Mouse (Mus musculus) hindbrain, embryonic 13.5 days (tissue): ENCODE results near the gene Vsig8. TPM values are rescaled to one million over a fixed set of nuclear protein-coding genes. Genes with fewer than 3 reads are reported as not detected.

Experiments used
- ATAC-seq: fragments of 200-750 bp; cut with Nextera tagmentation; 2 replicates; pipeline ENCODE4 v1.8.0; 2017; ENCODE audit warnings: moderate TSS enrichment; ENCODE audit not compliant: low FRiP score
- H3K27ac ChIP-seq: fragments of 300-500 bp; sonication (generic); 2 replicates; pipeline ENCODE4 v1.5.1; 2015; ENCODE audit warnings: inconsistent platforms, mild to moderate bottlenecking, moderate library complexity
- H3K27me3 ChIP-seq: fragments of 300-500 bp; sonication (generic); 2 replicates; pipeline ENCODE4 v1.6.1; 2015; ENCODE audit warnings: mild to moderate bottlenecking, inconsistent platforms
- H3K36me3 ChIP-seq: fragments of 300-500 bp; sonication (generic); 2 replicates; pipeline ENCODE4 v1.6.1; 2015; ENCODE audit warnings: mild to moderate bottlenecking, inconsistent platforms
- H3K4me1 ChIP-seq: fragments of 300-500 bp; sonication (generic); replicated peaks from 2 replicates; pipeline ENCODE4 v1.6.1; 2015; ENCODE audit warnings: inconsistent platforms
- H3K4me2 ChIP-seq: fragments of 300-500 bp; sonication (generic); 2 replicates; pipeline ENCODE4 v1.6.1; 2015; ENCODE audit warnings: inconsistent platforms, mild to moderate bottlenecking, moderate library complexity
- H3K4me3 ChIP-seq: fragments of 300-500 bp; sonication (generic); 2 replicates; pipeline ENCODE4 v1.5.1; 2015; ENCODE audit warnings: mild to moderate bottlenecking, inconsistent platforms
- H3K9ac ChIP-seq: fragments of 300-500 bp; sonication (generic); 2 replicates; pipeline ENCODE4 v1.6.1; 2015; ENCODE audit warnings: mild to moderate bottlenecking, inconsistent platforms
- H3K9me3 ChIP-seq: fragments of 300-500 bp; sonication (generic); 2 replicates; pipeline ENCODE4 v1.6.1; 2016; ENCODE audit warnings: inconsistent platforms
- WGBS: fragments of 180-500 bp; shearing (Covaris S2); methylation state at CpG from one replicate; pipeline ENCODE4 v1.1.7; 2015; 5-methylcytosine and 5-hydroxymethylcytosine counted together
- polyA plus RNA-seq: library from polyadenylated mRNA; unstranded; fragments of >200 nt; fragmentation: Nextera tagmentation; extraction: Ambion mirVana; gene quantifications from 2 replicates; pipeline ENCODE4 v1.2.1, GENCODE M21; 2015

Vsig8 gene
- polyA plus RNA-seq, 1 experiment from 2014 or later: 0.18 TPM

GRCm38 (mm10) chr1:172611304-172611703 is 55.6 kb downstream of the Vsig8 start:
- Histone ChIP-seq H3K4me1 (no peaks in the 10 kb centered on the region; the same call in 1 of the 2 replicates), H3K27ac (no peak overlapping the region), H3K36me3 (no peaks in the 10 kb centered on the region), H3K9ac (no peak overlapping the region), H3K4me3 (no peak overlapping the region), H3K9me3 (no peaks in the 10 kb centered on the region), H3K4me2 (no peak overlapping the region), H3K27me3 (no peaks in the 10 kb centered on the region)
- ATAC-seq: no peak
- 83% methylated on average over 10 of the region's 10 CpGs for WGBS

GRCm38 (mm10) chr1:172612745-172613144 is 57.0 kb downstream of the Vsig8 start:
- no peaks in the 10 kb centered on the region for H3K9me3 ChIP-seq
- no peak overlapping the region for H3K9ac ChIP-seq
- H3K27me3 ChIP-seq: no peaks in the 10 kb centered on the region
- H3K36me3 ChIP-seq: no peaks in the 10 kb centered on the region
- H3K4me3 ChIP-seq: no peak overlapping the region
- no peak for ATAC-seq
- peaks cover 14% of the 10 kb centered on the region for H3K4me1 ChIP-seq
- H3K4me2 ChIP-seq: no peak overlapping the region
- WGBS: 64% methylated on average over 1 of the region's 1 CpGs
- H3K27ac ChIP-seq: no peak overlapping the region

Other genes with a start within 250 kb of the Vsig8 start
- 2.2 and 2.5 TPM in 2 replicates for gene Kcnj9, start 226.6 kb upstream of the Vsig8 start, polyA plus RNA-seq
- gene Kcnj10, start 214.7 kb upstream of the Vsig8 start, polyA plus RNA-seq: 1.6 and 1.7 TPM in 2 replicates
- 4.7 and 4.9 TPM in 2 replicates for gene Pigm, start 179.4 kb upstream of the Vsig8 start, polyA plus RNA-seq
- gene Slamf9, start 80.6 kb upstream of the Vsig8 start, polyA plus RNA-seq: 0.34 TPM in 1 of 2 replicates, not detected in the other
- 57.4 and 62.6 TPM in 2 replicates for gene Igsf9, start 74.2 kb upstream of the Vsig8 start, polyA plus RNA-seq
- gene Tagln2, start 55.9 kb upstream of the Vsig8 start, polyA plus RNA-seq: 67.8 and 72.3 TPM in 2 replicates
- gene Cfap45, start 35.1 kb upstream of the Vsig8 start, polyA plus RNA-seq: 3.7 and 5.2 TPM in 2 replicates
- not detected in 2 replicates for gene Slamf8, start 34.6 kb downstream of the Vsig8 start, polyA plus RNA-seq
- gene Fcrl6, start 46.6 kb downstream of the Vsig8 start, polyA plus RNA-seq: not detected in 2 replicates
- gene Dusp23, start 77.0 kb downstream of the Vsig8 start, polyA plus RNA-seq: 8.9 and 11.0 TPM in 2 replicates
- 0.09 and 0.18 TPM in 2 replicates for gene Crp, start 142.1 kb downstream of the Vsig8 start, polyA plus RNA-seq